Mouse (Mus musculus) liver, postnatal 0 days (tissue): ENCODE measurements at regions not wholly inside any gene's neighbourhood (a gene's known extent, or its start where the extent isn't known, plus 50 kb on each side); places are given as distances from the start of the nearest gene placed in this dataset.
"Not testable (repeated sequence)": the region's sequence is repeated elsewhere in the genome, so short reads cannot be mapped to it uniquely, and the experiment has no call there.

Source experiments
- CTCF ChIP-seq: sonication (generic); IDR thresholded peaks from 2 replicates; pipeline ENCODE4 v1.5.1; 2016; ENCODE audit warnings: antibody characterized with exemption, low read depth
- EP300 ChIP-seq: IDR thresholded peaks from 2 replicates; pipeline ENCODE4 v1.6.1; 2016; ENCODE audit warnings: antibody characterized with exemption, low read depth, mild to moderate bottlenecking

DNA sequence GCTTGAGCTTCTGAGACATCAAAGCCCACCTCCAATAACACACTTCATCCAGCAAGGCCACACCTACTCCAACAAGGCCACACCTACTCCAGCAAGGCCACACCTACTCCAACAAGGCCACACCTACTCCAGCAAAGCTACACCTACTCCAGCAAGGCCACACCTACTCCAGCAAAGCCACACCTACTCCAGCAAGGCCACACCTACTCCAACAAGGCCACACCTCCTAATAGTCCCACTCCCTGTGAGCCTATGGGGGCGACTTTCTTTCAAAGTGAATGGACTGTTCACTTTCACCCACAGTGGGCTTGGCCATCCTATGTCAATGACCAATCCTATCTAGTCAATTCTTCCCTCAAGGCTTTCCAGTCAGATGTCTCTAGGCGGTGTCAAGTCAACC lies 104.9 kb upstream of the Foxk1 start:
- TF ChIP-seq CTCF, EP300: not testable (repeated sequence)
